Mouse (Mus musculus) kidney, embryonic 14.5 days (tissue): ENCODE results near the gene Sec16a. TPM values are rescaled to one million over a fixed set of nuclear protein-coding genes. Genes with fewer than 3 reads are reported as not detected.
"Not testable (repeated sequence)": the region's sequence is repeated elsewhere in the genome, so short reads cannot be mapped to it uniquely, and the experiment has no call there.

Experiments
- ATAC-seq: fragments of 200-750 bp; cut with Nextera tagmentation; 2 replicates; pipeline ENCODE4 v1.8.0; 2017; ENCODE audit warnings: moderate number of reproducible peaks, mild to moderate bottlenecking, moderate TSS enrichment, moderate library complexity; ENCODE audit not compliant: low FRiP score, low TSS enrichment
- H3K27ac ChIP-seq: fragments of 300-500 bp; sonication (generic); 2 replicates; pipeline ENCODE4 v1.5.1; 2014; ENCODE audit warnings: low read depth, mild to moderate bottlenecking, low read length, moderate library complexity, mixed read lengths
- H3K27me3 ChIP-seq: fragments of 300-500 bp; sonication (generic); 2 replicates; pipeline ENCODE4 v1.6.1; 2014; ENCODE audit warnings: mild to moderate bottlenecking, low read length; ENCODE audit not compliant: control insufficient read depth, insufficient read depth
- H3K36me3 ChIP-seq: fragments of 300-500 bp; sonication (generic); 2 replicates; pipeline ENCODE4 v1.6.1; 2014; ENCODE audit warnings: low read length, mixed read lengths; ENCODE audit not compliant: control insufficient read depth, insufficient read depth
- H3K4me1 ChIP-seq: fragments of 300-500 bp; sonication (generic); 2 replicates; pipeline ENCODE4 v1.6.1; 2014; ENCODE audit warnings: low read length, mixed read lengths; ENCODE audit not compliant: control insufficient read depth, insufficient read depth
- H3K4me2 ChIP-seq: fragments of 300-500 bp; sonication (generic); replicated peaks from 2 replicates; pipeline ENCODE4 v1.6.1; 2014; ENCODE audit warnings: low read depth, mild to moderate bottlenecking, low read length
- H3K4me3 ChIP-seq: fragments of 300-500 bp; sonication (generic); 2 replicates; pipeline ENCODE4 v1.5.1; 2014; ENCODE audit warnings: mild to moderate bottlenecking, low read length
- H3K9ac ChIP-seq: fragments of 300-500 bp; sonication (generic); 2 replicates; pipeline ENCODE4 v1.6.1; 2014; ENCODE audit warnings: low read depth, mild to moderate bottlenecking, low read length, moderate library complexity
- H3K9me3 ChIP-seq: fragments of 300-500 bp; sonication (generic); 2 replicates; pipeline ENCODE4 v1.6.1; 2016; ENCODE audit warnings: low read length; ENCODE audit not compliant: control insufficient read depth
- WGBS: fragments of 180-500 bp; shearing (Covaris S2); extraction: QIAGEN DNeasy Blood & Tissue Kit; methylation state at CpG from one replicate; pipeline ENCODE4 v1.1.7; 2014; 5-methylcytosine and 5-hydroxymethylcytosine counted together
- polyA plus RNA-seq: library from polyadenylated mRNA; unstranded; fragments of >200 nt; fragmentation: Nextera tagmentation; extraction: Ambion mirVana; gene quantifications from 2 replicates; pipeline ENCODE4 v1.2.1, GENCODE M21; 2014

The Sec16a gene
- polyA plus RNA-seq, 1 experiment from 2014 or later, result 43.9 TPM

- Histone ChIP-seq H3K4me2 (no peak overlapping the region), H3K36me3 (peaks cover 76% of the 10 kb centered on the region)
- 87% methylated on average over 3 of the region's 3 CpGs for WGBS
Measured at GRCm38 (mm10) chr2:26390954-26391353, 54.1 kb downstream of the Sec16a start.

GRCm38 (mm10) chr2:26389154-26389690 is 55.8 kb downstream of the Sec16a start, which contains the start of the genes Entr1 and Pmpca:
Gene Entr1, minus strand, starts transcription at chr2:26389316.
Gene Pmpca, plus strand, starts transcription at chr2:26389339.
- H3K4me2 ChIP-seq, result peak within 1 kb of the TSS; percentile 96
- ATAC-seq, result peak; percentile 91
- H3K9me3 ChIP-seq, result no peaks in the 10 kb centered on the region
- H3K36me3 ChIP-seq, result peaks cover 76% of the 10 kb centered on the region
- peak within 1 kb of the TSS; percentile 56; the same call in 1 of the 2 replicates for H3K27ac ChIP-seq
- under 1% methylated on average over 55 of the region's 60 CpGs for WGBS
- peak within 1 kb of the TSS; percentile 94 for H3K9ac ChIP-seq
- peak within 1 kb of the TSS; percentile 98 for H3K4me3 ChIP-seq
- peaks cover 12% of the 10 kb centered on the region for H3K4me1 ChIP-seq
- no peaks in the 10 kb centered on the region for H3K27me3 ChIP-seq

More at GRCm38 (mm10) chr2:26390954-26391353, 54.1 kb downstream of the Sec16a start:
- no peaks in the 10 kb centered on the region for H3K27me3 ChIP-seq
- no peak overlapping the region for H3K9ac ChIP-seq
- H3K4me3 ChIP-seq, result no peak overlapping the region
- H3K4me1 ChIP-seq, result peaks cover 12% of the 10 kb centered on the region
- H3K9me3 ChIP-seq, result no peaks in the 10 kb centered on the region
- no peak for ATAC-seq
- H3K27ac ChIP-seq, result no peak overlapping the region

- no peak; the same call in none of the 2 replicates for ATAC-seq
- peaks cover 12% of the 10 kb centered on the region for H3K4me1 ChIP-seq
- H3K4me2 ChIP-seq, result peak overlapping the region; percentile 96
- H3K9me3 ChIP-seq, result no peaks in the 10 kb centered on the region
- peak overlapping the region; percentile 94 for H3K9ac ChIP-seq
- H3K27me3 ChIP-seq, result no peaks in the 10 kb centered on the region
- peaks cover 76% of the 10 kb centered on the region for H3K36me3 ChIP-seq
- H3K27ac ChIP-seq, result no peak overlapping the region
- H3K4me3 ChIP-seq, result peak overlapping the region; percentile 98
- WGBS, result under 1% methylated on average over 42 of the region's 45 CpGs
Measured at GRCm38 (mm10) chr2:26388682-26389153, 56.3 kb downstream of the Sec16a start.

GRCm38 (mm10) chr2:26387713-26388112 is 57.3 kb downstream of the Sec16a start:
- no peak overlapping the region; the same call in 1 of the 2 replicates for H3K9ac ChIP-seq
- no peaks in the 10 kb centered on the region for H3K9me3 ChIP-seq
- 91% methylated on average over 3 of the region's 3 CpGs for WGBS
- H3K36me3 ChIP-seq, result peaks cover 76% of the 10 kb centered on the region
- H3K27ac ChIP-seq, result no peak overlapping the region
- ATAC-seq, result no peak
- H3K27me3 ChIP-seq, result no peaks in the 10 kb centered on the region
- peaks cover 12% of the 10 kb centered on the region for H3K4me1 ChIP-seq
- peak overlapping the region; percentile 96 for H3K4me2 ChIP-seq
- no peak overlapping the region; the same call in 1 of the 2 replicates for H3K4me3 ChIP-seq

- ATAC-seq, H3K27ac ChIP-seq, H3K9me3 ChIP-seq, H3K4me1 ChIP-seq, H3K27me3 ChIP-seq: not testable (repeated sequence)
- Histone ChIP-seq H3K36me3 (peaks cover 64% of the 10 kb centered on the region), H3K4me2 (peak overlapping the region; percentile 78), H3K9ac (peak overlapping the region; percentile 82), H3K4me3 (peak overlapping the region; percentile 84)
- WGBS, result 38% methylated on average over 6 of the region's 6 CpGs
Measured at GRCm38 (mm10) chr2:26380871-26381270, 64.1 kb downstream of the Sec16a start.

- H3K27ac ChIP-seq, result peak within 1 kb of the TSS; percentile 59
- H3K4me3 ChIP-seq, result peak within 1 kb of the TSS; percentile 84
- no peaks in the 10 kb centered on the region for H3K27me3 ChIP-seq
- H3K9ac ChIP-seq, result peak within 1 kb of the TSS; percentile 82
- peak; percentile 97 for ATAC-seq
- peak within 1 kb of the TSS; percentile 78 for H3K4me2 ChIP-seq
- peaks cover 63% of the 10 kb centered on the region for H3K36me3 ChIP-seq
- H3K9me3 ChIP-seq, result no peaks in the 10 kb centered on the region
- no peaks in the 10 kb centered on the region for H3K4me1 ChIP-seq
- under 1% methylated on average over 38 of the region's 38 CpGs for WGBS
Measured at GRCm38 (mm10) chr2:26380131-26380771, 64.8 kb downstream of the Sec16a start, which contains the start of gene Snapc4. Gene Snapc4, minus strand, starts transcription at chr2:26380653.

GRCm38 (mm10) chr2:26372396-26372795 is 72.6 kb downstream of the Sec16a start:
- no peak overlapping the region for H3K27ac ChIP-seq
- WGBS, result 97% methylated on average over 8 of the region's 8 CpGs
- no peak overlapping the region for H3K4me2 ChIP-seq
- H3K27me3 ChIP-seq, result no peaks in the 10 kb centered on the region
- H3K9me3 ChIP-seq, result no peaks in the 10 kb centered on the region
- peaks cover 95% of the 10 kb centered on the region for H3K36me3 ChIP-seq
- no peak for ATAC-seq
- no peak overlapping the region for H3K4me3 ChIP-seq
- no peaks in the 10 kb centered on the region for H3K4me1 ChIP-seq
- no peak overlapping the region for H3K9ac ChIP-seq

- H3K9me3 ChIP-seq, result no peaks in the 10 kb centered on the region
- H3K9ac ChIP-seq, result no peak overlapping the region
- no peaks in the 10 kb centered on the region for H3K27me3 ChIP-seq
- no peak overlapping the region for H3K4me3 ChIP-seq
- no peak for ATAC-seq
- H3K36me3 ChIP-seq, result peaks cover 94% of the 10 kb centered on the region
- H3K4me2 ChIP-seq, result no peak overlapping the region
- 80% methylated on average over 1 of the region's 1 CpGs for WGBS
- H3K27ac ChIP-seq, result no peak overlapping the region
- H3K4me1 ChIP-seq, result no peaks in the 10 kb centered on the region
Measured at GRCm38 (mm10) chr2:26368572-26368971, 76.4 kb downstream of the Sec16a start.

GRCm38 (mm10) chr2:26367911-26368310 is 77.1 kb downstream of the Sec16a start:
- H3K4me3 ChIP-seq, result no peak overlapping the region
- no peaks in the 10 kb centered on the region for H3K9me3 ChIP-seq
- no peak for ATAC-seq
- no peak overlapping the region for H3K4me2 ChIP-seq
- no peaks in the 10 kb centered on the region for H3K4me1 ChIP-seq
- peaks cover 92% of the 10 kb centered on the region for H3K36me3 ChIP-seq
- H3K9ac ChIP-seq, result no peak overlapping the region
- no peaks in the 10 kb centered on the region for H3K27me3 ChIP-seq
- 95% methylated on average over 6 of the region's 6 CpGs for WGBS
- H3K27ac ChIP-seq, result no peak overlapping the region
